Mouse (Mus musculus) forebrain, postnatal 0 days (tissue): ENCODE results near the gene Map4k3. TPM values are rescaled to one million over a fixed set of nuclear protein-coding genes. Genes with fewer than 3 reads are reported as not detected.
A peak's percentile ranks its signal among the peaks of the same experiment; 100 is the strongest.

Source experiments
- ATAC-seq: fragments of 200-750 bp; cut with Nextera tagmentation; 2 replicates; pipeline ENCODE4 v1.8.0; 2017; ENCODE audit warnings: mild to moderate bottlenecking, moderate library complexity
- DNase-seq: peaks from one replicate; pipeline ENCODE4 v3.0.0-alpha.2; 2015
- H3K27ac ChIP-seq: fragments of 300-500 bp; sonication (generic); 2 replicates; pipeline ENCODE4 v1.5.1; 2014; ENCODE audit warnings: low read depth, mild to moderate bottlenecking, antibody characterized with exemption, low read length, moderate library complexity, mixed read lengths
- H3K27me3 ChIP-seq: fragments of 300-500 bp; sonication (generic); 2 replicates; pipeline ENCODE4 v1.6.1; 2014; ENCODE audit warnings: mild to moderate bottlenecking, low read length, mixed read lengths; ENCODE audit not compliant: insufficient read depth
- H3K36me3 ChIP-seq: fragments of 300-500 bp; sonication (generic); 2 replicates; pipeline ENCODE4 v1.6.1; 2014; ENCODE audit warnings: mild to moderate bottlenecking, moderate library complexity; ENCODE audit not compliant: insufficient read depth
- H3K4me1 ChIP-seq: fragments of 300-500 bp; sonication (generic); 2 replicates; pipeline ENCODE4 v1.6.1; 2014; ENCODE audit warnings: antibody characterized with exemption; ENCODE audit not compliant: insufficient read depth
- H3K4me2 ChIP-seq: fragments of 300-500 bp; sonication (generic); 2 replicates; pipeline ENCODE4 v1.6.1; 2014; ENCODE audit warnings: low read depth, mild to moderate bottlenecking, moderate library complexity
- H3K4me3 ChIP-seq: fragments of 300-500 bp; sonication (generic); 2 replicates; pipeline ENCODE4 v1.5.1; 2014; ENCODE audit warnings: low read depth, low read length, mixed read lengths
- H3K9ac ChIP-seq: fragments of 300-500 bp; sonication (generic); 2 replicates; pipeline ENCODE4 v1.6.1; 2014; ENCODE audit warnings: mild to moderate bottlenecking
- H3K9me3 ChIP-seq: fragments of 300-500 bp; sonication (generic); 2 replicates; pipeline ENCODE4 v1.6.1; 2016; ENCODE audit warnings: low read length
- CTCF ChIP-seq: sonication (generic); IDR thresholded peaks from 2 replicates; pipeline ENCODE4 v1.5.1; 2016; ENCODE audit warnings: antibody characterized with exemption, control low read depth, low read depth
- WGBS: fragments of 180-500 bp; shearing (Covaris S2); extraction: QIAGEN DNeasy Blood & Tissue Kit; methylation state at CpG from one replicate; pipeline ENCODE4 v1.1.7; 2014; 5-methylcytosine and 5-hydroxymethylcytosine counted together
- polyA plus RNA-seq: library from polyadenylated mRNA; unstranded; fragments of >200 nt; fragmentation: Nextera tagmentation; extraction: Ambion mirVana; gene quantifications from 2 replicates; pipeline ENCODE4 v1.2.1, GENCODE M21; 2015
- total RNA-seq: library from RNA; depleted of rRNA; stranded (reverse); fragments of >200 nt; gene quantifications from 2 replicates; pipeline ENCODE4 v1.2.3, GENCODE M21; 2014

Map4k3 gene
- total and polyA plus RNA-seq, 2 experiments from 2014 or later, result 17.9 to 76.9 TPM

GRCm38 (mm10) chr17:80729825-80730224, 1.5 kb upstream of the Map4k3 start:
- ATAC-seq, result no peak
- H3K9ac ChIP-seq, result no peak overlapping the region
- 78% methylated on average over 5 of the region's 5 CpGs for WGBS

GRCm38 (mm10) chr17:80729080-80729749, 930 bp upstream of the Map4k3 start:
- Histone ChIP-seq H3K4me2 (no peak overlapping the region), H3K27me3 (no peaks in the 10 kb centered on the region), H3K9me3 (no peaks in the 10 kb centered on the region), H3K4me3 (no peak overlapping the region), H3K9ac (no peak overlapping the region), H3K36me3 (no peaks in the 10 kb centered on the region), H3K4me1 (peaks cover 13% of the 10 kb centered on the region), H3K27ac (0 out of 2 replicates have a peak overlapping the region, but pooled peaks have one; percentile 15)
- no peak for TF ChIP-seq CTCF
- 15% methylated on average over 9 of the region's 9 CpGs for WGBS
- DNase-seq, result no peak
- no peak for ATAC-seq

More at GRCm38 (mm10) chr17:80729825-80730224, 1.5 kb upstream of the Map4k3 start:
- TF ChIP-seq CTCF, result no peak
- H3K9me3 ChIP-seq, result no peaks in the 10 kb centered on the region
- H3K4me2 ChIP-seq, result no peak overlapping the region
- H3K27me3 ChIP-seq, result no peaks in the 10 kb centered on the region
- H3K36me3 ChIP-seq, result no peaks in the 10 kb centered on the region
- H3K4me1 ChIP-seq, result peaks cover 13% of the 10 kb centered on the region
- H3K27ac ChIP-seq, result no peak overlapping the region
- DNase-seq, result no peak
- H3K4me3 ChIP-seq, result no peak overlapping the region

- ATAC-seq (peak; percentile 74), DNase-seq (peak; percentile 69)
- no peak for TF ChIP-seq CTCF
- Histone ChIP-seq H3K27me3 (no peaks in the 10 kb centered on the region), H3K36me3 (no peaks in the 10 kb centered on the region), H3K4me2 (peak overlapping the region; percentile 84), H3K4me1 (peaks cover 13% of the 10 kb centered on the region), H3K4me3 (peak overlapping the region; percentile 86), H3K9me3 (no peaks in the 10 kb centered on the region), H3K9ac (peak overlapping the region; percentile 95), H3K27ac (peak overlapping the region; percentile 91)
- WGBS, result under 1% methylated on average over 51 of the region's 54 CpGs
These were observed 839 bp downstream of the Map4k3 start for GRCm38 (mm10) chr17:80727341-80727951.

GRCm38 (mm10) chr17:80726821-80727220, 1.5 kb downstream of the Map4k3 start:
- Histone ChIP-seq H3K36me3 (no peaks in the 10 kb centered on the region), H3K4me1 (peaks cover 19% of the 10 kb centered on the region), H3K4me2 (peak overlapping the region; percentile 84), H3K9ac (peak overlapping the region; percentile 95), H3K9me3 (no peaks in the 10 kb centered on the region), H3K27ac (no peak overlapping the region), H3K27me3 (no peaks in the 10 kb centered on the region), H3K4me3 (peak overlapping the region; percentile 86)
- no peak for TF ChIP-seq CTCF
- ATAC-seq, result no peak
- 6% methylated on average over 8 of the region's 8 CpGs for WGBS
- peak; percentile 38 for DNase-seq

GRCm38 (mm10) chr17:80723092-80723491, 5.2 kb downstream of the Map4k3 start:
- Histone ChIP-seq H3K4me1 (peaks cover 27% of the 10 kb centered on the region), H3K4me2 (no peak overlapping the region), H3K36me3 (no peaks in the 10 kb centered on the region), H3K4me3 (no peak overlapping the region), H3K9ac (no peak overlapping the region), H3K27ac (no peak overlapping the region), H3K27me3 (no peaks in the 10 kb centered on the region), H3K9me3 (no peaks in the 10 kb centered on the region)
- peak; percentile 37 for TF ChIP-seq CTCF
- 70% methylated on average over 6 of the region's 6 CpGs for WGBS
- ATAC-seq (no peak), DNase-seq (no peak)

- DNase-seq (no peak), ATAC-seq (peak; percentile 59; the same call in 1 of the 2 replicates)
These were observed 6.6 kb downstream of the Map4k3 start for GRCm38 (mm10) chr17:80721670-80722069.

GRCm38 (mm10) chr17:80719309-80719708, 9.0 kb downstream of the Map4k3 start:
- H3K4me1 ChIP-seq, result peaks cover 15% of the 10 kb centered on the region; the same call in 1 of the 2 replicates
- no peaks in the 10 kb centered on the region for H3K27me3 ChIP-seq
- H3K4me3 ChIP-seq, result no peak overlapping the region
- H3K27ac ChIP-seq, result no peak overlapping the region
- no peaks in the 10 kb centered on the region for H3K9me3 ChIP-seq
- WGBS, result 90% methylated on average over 5 of the region's 5 CpGs
- TF ChIP-seq CTCF, result no peak
- H3K36me3 ChIP-seq, result no peaks in the 10 kb centered on the region
- no peak overlapping the region for H3K4me2 ChIP-seq
- ATAC-seq (no peak), DNase-seq (no peak)
- no peak overlapping the region for H3K9ac ChIP-seq

More at GRCm38 (mm10) chr17:80721670-80722069, 6.6 kb downstream of the Map4k3 start:
- H3K9ac ChIP-seq, result no peak overlapping the region
- H3K36me3 ChIP-seq, result no peaks in the 10 kb centered on the region
- WGBS, result 71% methylated on average over 7 of the region's 7 CpGs
- no peak overlapping the region for H3K4me2 ChIP-seq
- peaks cover 27% of the 10 kb centered on the region for H3K4me1 ChIP-seq
- H3K4me3 ChIP-seq, result no peak overlapping the region
- no peak overlapping the region for H3K27ac ChIP-seq
- no peak for TF ChIP-seq CTCF
- H3K9me3 ChIP-seq, result no peaks in the 10 kb centered on the region
- no peaks in the 10 kb centered on the region for H3K27me3 ChIP-seq
